Mouse (Mus musculus): ENCODE measurements around the gene Zhx3. TPM values are rescaled to one million over a fixed set of nuclear protein-coding genes. Genes with fewer than 3 reads are reported as not detected.
A peak's percentile ranks its signal among the peaks of the same experiment; 100 is the strongest.

Gene Zhx3
- polyA plus RNA-seq, 1 experiment from 2014 or later, result 3.1 TPM

- Histone ChIP-seq H3K4me1 (no peaks in the 10 kb centered on the region), H3K9me3 (replicated peaks) (no peaks in the 10 kb centered on the region), H3K36me3 (peaks cover 97% of the 10 kb centered on the region), H3K27ac (no peak overlapping the region), H3K27me3 (replicated peaks) (no peaks in the 10 kb centered on the region), H3K9ac (no peak overlapping the region), H3K4me2 (no peak overlapping the region), H3K4me3 (no peak overlapping the region)
- 61% methylated on average over 5 of the region's 5 CpGs for WGBS (ENCODE audit: insufficient replicate concordance)
- no peak for ATAC-seq
These were observed 155.5 kb downstream of the Zhx3 start for GRCm38 (mm10) chr2:160717269-160717668.

GRCm38 (mm10) chr2:160715463-160716030 lies 157.3 kb downstream of the Zhx3 start:
- H3K27ac ChIP-seq, result no peak overlapping the region
- no peaks in the 10 kb centered on the region for H3K9me3 ChIP-seq (replicated peaks)
- WGBS (ENCODE audit: insufficient replicate concordance), result 91% methylated on average over 4 of the region's 4 CpGs
- no peak overlapping the region for H3K4me2 ChIP-seq
- H3K4me1 ChIP-seq, result no peaks in the 10 kb centered on the region
- no peak overlapping the region for H3K9ac ChIP-seq
- H3K27me3 ChIP-seq (replicated peaks), result no peaks in the 10 kb centered on the region
- no peak for ATAC-seq
- no peak overlapping the region for H3K4me3 ChIP-seq
- H3K36me3 ChIP-seq, result peaks cover 98% of the 10 kb centered on the region

GRCm38 (mm10) chr2:160707673-160708072 lies 165.1 kb downstream of the Zhx3 start:
- Histone ChIP-seq H3K4me1 (no peaks in the 10 kb centered on the region), H3K27me3 (replicated peaks) (no peaks in the 10 kb centered on the region), H3K9me3 (replicated peaks) (no peaks in the 10 kb centered on the region), H3K9ac (no peak overlapping the region), H3K4me3 (no peak overlapping the region), H3K27ac (no peak overlapping the region), H3K36me3 (peaks cover 94% of the 10 kb centered on the region), H3K4me2 (no peak overlapping the region)
- whole genome bisulfite sequencing (ENCODE audit: insufficient replicate concordance), result 66% methylated on average over 3 of the region's 3 CpGs
- ATAC-seq, result no peak

- H3K36me3 ChIP-seq, result peaks cover 92% of the 10 kb centered on the region
- H3K9me3 ChIP-seq (replicated peaks), result no peaks in the 10 kb centered on the region
- no peak overlapping the region for H3K4me2 ChIP-seq
- peaks cover 5% of the 10 kb centered on the region; the same call in 1 of the 2 replicates for H3K4me1 ChIP-seq
- ATAC-seq, result no peak
- H3K27ac ChIP-seq, result no peak overlapping the region
- H3K27me3 ChIP-seq (replicated peaks), result no peaks in the 10 kb centered on the region
- H3K9ac ChIP-seq, result no peak overlapping the region
- H3K4me3 ChIP-seq, result no peak overlapping the region
These were observed 170.0 kb downstream of the Zhx3 start for GRCm38 (mm10) chr2:160702824-160703223.

- no peaks in the 10 kb centered on the region for H3K27me3 ChIP-seq (replicated peaks)
- no peak overlapping the region for H3K9ac ChIP-seq
- ATAC-seq, result no peak
- peaks cover 90% of the 10 kb centered on the region for H3K36me3 ChIP-seq
- peaks cover 5% of the 10 kb centered on the region; the same call in 1 of the 2 replicates for H3K4me1 ChIP-seq
- WGBS (ENCODE audit: insufficient replicate concordance), result 58% methylated on average over 3 of the region's 3 CpGs
- H3K27ac ChIP-seq, result no peak overlapping the region
- H3K9me3 ChIP-seq (replicated peaks), result no peaks in the 10 kb centered on the region
- no peak overlapping the region for H3K4me3 ChIP-seq
- no peak overlapping the region for H3K4me2 ChIP-seq
These were observed 171.2 kb downstream of the Zhx3 start for GRCm38 (mm10) chr2:160701603-160702002.

GRCm38 (mm10) chr2:160700271-160700670 lies 172.5 kb downstream of the Zhx3 start:
- Histone ChIP-seq H3K27ac (0 out of 2 replicates have a peak overlapping the region, but pooled peaks have one; percentile 30), H3K4me3 (no peak overlapping the region), H3K36me3 (peaks cover 87% of the 10 kb centered on the region), H3K27me3 (replicated peaks) (no peaks in the 10 kb centered on the region), H3K4me2 (no peak overlapping the region), H3K9me3 (replicated peaks) (no peaks in the 10 kb centered on the region), H3K4me1 (peaks cover 5% of the 10 kb centered on the region; the same call in 1 of the 2 replicates), H3K9ac (no peak overlapping the region)
- WGBS (ENCODE audit: insufficient replicate concordance), result 41% methylated on average over 5 of the region's 5 CpGs
- ATAC-seq, result no peak; the same call in 1 of the 2 replicates

Other genes with a start within 250 kb of the Zhx3 start
- 83.7 and 87.7 TPM in 2 replicates for gene Top1, start 227.1 kb downstream of the Zhx3 start, polyA plus RNA-seq (2016; fragmentation: Nextera tagmentation; extraction: Ambion mirVana)
- gene Plcg1, start 141.7 kb downstream of the Zhx3 start, polyA plus RNA-seq (2016; fragmentation: Nextera tagmentation; extraction: Ambion mirVana), result 11.7 and 16.0 TPM in 2 replicates
- gene Lpin3, start 7.7 kb upstream of the Zhx3 start, polyA plus RNA-seq (2016; fragmentation: Nextera tagmentation; extraction: Ambion mirVana), result 0.98 and 1.1 TPM in 2 replicates
- 0.99 and 1.3 TPM in 2 replicates for gene Emilin3, start 39.3 kb upstream of the Zhx3 start, polyA plus RNA-seq (2016; fragmentation: Nextera tagmentation; extraction: Ambion mirVana)
- gene Chd6, start 236.1 kb upstream of the Zhx3 start, polyA plus RNA-seq (2016; fragmentation: Nextera tagmentation; extraction: Ambion mirVana), result 8.3 and 8.8 TPM in 2 replicates

Data from liver, embryonic 12.5 days (tissue).